Mouse (Mus musculus) embryonic stem cell, embryonic (primary cell): ENCODE data around the gene Pbrm1.

ENCODE experiments used
- CTCF ChIA-PET, 4 experiments: fragments of 300-600 bp in 2 of 4; fragments of 350-600 bp in 2 of 4; sonication (Branson Sonifier 250); formaldehyde crosslinking; loops; one replicate each; lab custom pipeline; 2022; ENCODE audit warnings: inconsistent platforms in 2 of 4; lab: Charles Lee
- POLR2A ChIA-PET, 4 experiments: fragments of 300-600 bp in 2 of 4; fragments of 350-600 bp in 2 of 4; sonication (Branson Sonifier 250); formaldehyde crosslinking; loops; one replicate each; lab custom pipeline; 2022; ENCODE audit warnings: antibody characterized with exemption in 4 of 4, inconsistent platforms in 1 of 4; lab: Charles Lee

The Pbrm1 gene

GRCm38 (mm10) chr14:31168425-31168824 lies 149.5 kb downstream of the Pbrm1 start, which contains the start of gene Stab1:
Gene Stab1 (minus strand): TSS chr14:31168641.
- ChIA-PET POLR2A (interaction anchor here in 2 of 4 experiments (0.7 to 1.5 kb wide), 11 partner anchors 12 to 439 kb away, joined by 3 to 9 read pairs (median 4); no protein-coding TSS in a partner anchor), CTCF (interaction anchor here in 1 of 4 experiments (1.2 kb wide), 1 partner anchor 304 kb away, joined by 3 read pairs; no protein-coding TSS in a partner anchor)

GRCm38 (mm10) chr14:31169508-31169907 lies 150.6 kb downstream of the Pbrm1 start:
- ChIA-PET CTCF (no interaction called here), POLR2A (interaction anchor here in 1 of 4 experiments (1.3 to 1.8 kb wide), 2 partner anchors 26 to 148 kb away, joined by 4 read pairs; no protein-coding TSS in a partner anchor)

GRCm38 (mm10) chr14:31170963-31171362 lies 152.0 kb downstream of the Pbrm1 start:
- ChIA-PET POLR2A (interaction anchor here in 2 of 4 experiments (0.6 to 1.9 kb wide), 9 partner anchors 8 to 995 kb away, joined by 3 to 7 read pairs (median 4); no protein-coding TSS in a partner anchor), CTCF (interaction anchor here in 1 of 4 experiments (1.4 kb wide), 1 partner anchor 9 kb away, joined by 3 read pairs; no protein-coding TSS in a partner anchor)
